ENCODE assay signal across 14 mouse cellular contexts in the genomic region with DNA sequence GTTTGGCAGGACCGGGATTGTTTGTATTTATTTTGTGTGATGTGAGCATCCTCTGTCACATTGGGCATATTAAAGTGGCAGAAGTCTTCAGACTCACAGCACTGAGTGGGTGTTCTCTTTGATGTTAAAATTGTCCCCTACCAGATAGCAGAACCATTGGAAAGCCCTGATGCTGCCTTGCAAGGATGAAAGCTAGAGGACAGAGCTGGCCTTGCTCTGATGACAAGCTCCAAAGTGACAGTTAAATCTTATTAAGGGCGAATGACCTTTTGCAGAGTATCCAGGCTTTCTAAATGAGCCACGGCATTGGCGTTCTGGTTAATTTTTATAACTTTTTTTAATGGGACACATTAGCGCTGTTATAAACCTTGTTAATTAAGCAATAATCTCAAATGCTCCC. TPM values are rescaled to one million over a fixed set of nuclear protein-coding genes. Genes with fewer than 3 reads are reported as not detected.
"Had no signal": no experiment of that assay in that cellular context is flagged by ENCODE, and none has a peak within 500 bp of the region (broad histone marks: within the 10 kb centered on the region; RNA-seq: fewer than 3 reads in every experiment).

No protein-coding gene starts in this region.

- H3K4me3 ChIP-seq: kidney, embryonic 15.5 days; left cerebral cortex, adult 2 months; liver, embryonic 13.5 days; midbrain, embryonic 15.5 days; myocyte had no signal

- H3K9me3 ChIP-seq: kidney, embryonic 15.5 days; liver, embryonic 13.5 days; midbrain, embryonic 15.5 days had no signal

- H3K9ac ChIP-seq: kidney, embryonic 15.5 days; liver, embryonic 13.5 days; midbrain, embryonic 15.5 days had no signal

- H3K4me1 ChIP-seq: kidney, embryonic 15.5 days; liver, embryonic 13.5 days had no signal

- H3K4me2 ChIP-seq: kidney, embryonic 15.5 days; liver, embryonic 13.5 days; midbrain, embryonic 15.5 days had no signal

- H3K36me3 ChIP-seq: liver, embryonic 13.5 days had no signal

- H3K27me3 ChIP-seq: kidney, embryonic 15.5 days; liver, embryonic 13.5 days; midbrain, embryonic 15.5 days had no signal

- DNase-seq: kidney, adult 11 months; kidney, adult 8-10 months; kidney, postnatal 10 days; kidney, postnatal 36 days; layer of hippocampus, postnatal 36 days; liver, embryonic 13.5 days; lung, adult 2 months; thymus, adult 18-20 months; thymus, postnatal 36 days had no signal

- ATAC-seq: midbrain, embryonic 15.5 days had no signal

- H3K27ac ChIP-seq: kidney, embryonic 15.5 days; left cerebral cortex, adult 2 months; liver, embryonic 13.5 days; macrophage had no signal

RNA-seq across cellular contexts. Expression of gene Bend5, which starts 42.8 kb away (rescaled TPM):
- polyA plus RNA-seq: macrophage, myocyte had no signal
